Comparison of ENCODE assay signal across 9 mouse cellular contexts in genomic region chr5:102844731-102845598, GRCm38 (mm10).
DNase-seq lines count a peak whose midpoint lies in the region; ATAC-seq lines count a peak whose summit lies in the region.
"Had no signal": no experiment of that assay in that cellular context is flagged by ENCODE, and none has a peak within 500 bp of the region (broad histone marks: within the 10 kb centered on the region; RNA-seq: fewer than 3 reads in every experiment).

No protein-coding gene starts in this region.

- peak overlapping the region; percentile 61 for H3K27ac ChIP-seq in forebrain, embryonic 15.5 days (replicated peaks)
- H3K27ac ChIP-seq in liver, embryonic 13.5 days = no peak overlapping the region
- H3K27ac ChIP-seq in neural tube, embryonic 12.5 days = peak overlapping the region; percentile 70; the same call in 1 of the 2 replicates

- peaks cover 26% of the 10 kb centered on the region for H3K4me1 ChIP-seq in forebrain, embryonic 15.5 days
- no peaks in the 10 kb centered on the region for H3K4me1 ChIP-seq in liver, embryonic 13.5 days (replicated peaks)
- peaks cover 14% of the 10 kb centered on the region for H3K4me1 ChIP-seq in neural tube, embryonic 12.5 days

- under 1% methylated on average over 20 of the region's 21 CpGs for WGBS in forebrain, embryonic 15.5 days
- 2% methylated on average over 21 of the region's 21 CpGs for WGBS in liver, embryonic 13.5 days (ENCODE audit: insufficient replicate concordance)
- WGBS in neural tube, embryonic 12.5 days = under 1% methylated on average over 21 of the region's 21 CpGs

- no peaks in the 10 kb centered on the region for H3K27me3 ChIP-seq in forebrain, embryonic 15.5 days
- no peaks in the 10 kb centered on the region for H3K27me3 ChIP-seq in liver, embryonic 13.5 days
- no peaks in the 10 kb centered on the region for H3K27me3 ChIP-seq in neural tube, embryonic 12.5 days (replicated peaks)
- H3K27me3 ChIP-seq: CH12.LX had no signal

- intact Hi-C loops in heart, postnatal 10 days (cut with DNase I) = no loop called here

- H3K4me3 ChIP-seq in forebrain, embryonic 15.5 days = peak overlapping the region; percentile 45
- peak overlapping the region; percentile 39 for H3K4me3 ChIP-seq in liver, embryonic 13.5 days (replicated peaks)
- H3K4me3 ChIP-seq in neural tube, embryonic 12.5 days = peak overlapping the region; percentile 38

- peak; percentile 36 for DNase-seq in 3T3-L1 (ENCODE audit: low read depth, low spot score)
- peak; percentile 10 for DNase-seq in cerebellum, adult 11 months
- peak; percentile 83 to 86 for DNase-seq in heart, postnatal 10 days
- DNase-seq in kidney, postnatal 4 days = peak; percentile 82 to 90
- DNase-seq in liver, embryonic 13.5 days = no peak
- DNase-seq in thymus, postnatal 25 days = peak; percentile 4

- H3K4me2 ChIP-seq in forebrain, embryonic 15.5 days (replicated peaks) = peak overlapping the region; percentile 56
- H3K4me2 ChIP-seq in liver, embryonic 13.5 days = peak overlapping the region; percentile 56
- H3K4me2 ChIP-seq in neural tube, embryonic 12.5 days (replicated peaks) = peak overlapping the region; percentile 74

- no peaks in the 10 kb centered on the region for H3K36me3 ChIP-seq in forebrain, embryonic 15.5 days
- no peaks in the 10 kb centered on the region for H3K36me3 ChIP-seq in liver, embryonic 13.5 days
- no peaks in the 10 kb centered on the region for H3K36me3 ChIP-seq in neural tube, embryonic 12.5 days

- peak; percentile 96 for ATAC-seq in forebrain, embryonic 15.5 days (replicated peaks)
- ATAC-seq in liver, embryonic 13.5 days (ENCODE audit: low read depth) = peak; percentile 57
- ATAC-seq in neural tube, embryonic 12.5 days (ENCODE audit: low FRiP score, low read depth) = peak; percentile 94

- no peaks in the 10 kb centered on the region for H3K9me3 ChIP-seq in forebrain, embryonic 15.5 days
- H3K9me3 ChIP-seq in liver, embryonic 13.5 days (replicated peaks) = no peaks in the 10 kb centered on the region
- no peaks in the 10 kb centered on the region for H3K9me3 ChIP-seq in neural tube, embryonic 12.5 days

- H3K9ac ChIP-seq in forebrain, embryonic 15.5 days (replicated peaks) = peak overlapping the region; percentile 43
- H3K9ac ChIP-seq in liver, embryonic 13.5 days = no peak overlapping the region
- peak overlapping the region; percentile 53 for H3K9ac ChIP-seq in neural tube, embryonic 12.5 days
